Mouse (Mus musculus): ENCODE results near the gene Mansc4.

- TF ChIP-seq CTCF (IDR thresholded peaks at IDR 0.05; ENCODE audit: control insufficient read depth, insufficient read depth, low read length) (no peak), POLR2A (IDR thresholded peaks at IDR 0.05; ENCODE audit: borderline replicate concordance, control insufficient read depth, low read depth, low read length) (no peak)
Observed at GRCm38 (mm10) chr6:147079919-147080318, 6.9 kb downstream of the Mansc4 start.
